ENCODE assay signal across 8 mouse cellular contexts in genomic region chr19:46598187-46598586, GRCm38 (mm10). TPM values are rescaled to one million over a fixed set of nuclear protein-coding genes. Genes with fewer than 3 reads are reported as not detected.
A peak's percentile ranks its signal among the peaks of the same experiment; 100 is the strongest.
DNase-seq lines count a peak whose midpoint lies in the region; ATAC-seq and TF ChIP-seq lines count a peak whose summit lies in the region.

No protein-coding gene starts in this region.

- H3K9ac ChIP-seq in neural tube, embryonic 11.5 days (ENCODE audit: low read length) = no peak overlapping the region
- no peak overlapping the region; the same call in 1 of the 2 replicates for H3K9ac ChIP-seq in liver, embryonic 14.5 days (replicated peaks)

- 0 out of 2 replicates have a peak, but pooled peaks cover 4% of the 10 kb centered on the region for H3K4me1 ChIP-seq in neural tube, embryonic 11.5 days (ENCODE audit: control insufficient read depth, insufficient read depth, low read length)
- H3K4me1 ChIP-seq in liver, embryonic 14.5 days (replicated peaks; ENCODE audit: control insufficient read depth in 2 of 2, insufficient read depth in 2 of 2, low read length in 1 of 2) = peaks cover 11 to 14% of the 10 kb centered on the region in 2 experiments

- DNase-seq in gastrocnemius, adult 2 months = no peak
- no peak for DNase-seq in gastrocnemius, adult 18-20 months (ENCODE audit: low spot score)
- no peak for DNase-seq in neural tube, embryonic 11.5 days (ENCODE audit: low spot score)
- DNase-seq in neural tube, embryonic 10.5 days (ENCODE audit: extremely low spot score, low spot score) = no peak
- no peak for DNase-seq in liver, embryonic 14.5 days (ENCODE audit: low read depth in 3 of 3, low spot score in 3 of 3)
- no peak for DNase-seq in urinary bladder, postnatal 4 days (ENCODE audit: low spot score in 2 of 2)
- no peak for DNase-seq in ovary, adult 18-20 months (ENCODE audit: low spot score)
- DNase-seq in kidney, adult 11 months = no peak

- intact Hi-C loops in gastrocnemius, adult 2 months (cut with DNase I) = no loop called here

- no peak for TF ChIP-seq EP300 in liver, embryonic 14.5 days (IDR thresholded peaks at IDR 0.05; ENCODE audit: low read depth)

- ATAC-seq in neural tube, embryonic 11.5 days (ENCODE audit: insufficient read depth, low FRiP score, low TSS enrichment) = no peak
- no peak for ATAC-seq in liver, embryonic 14.5 days (ENCODE audit: insufficient read depth)

- no peak for TF ChIP-seq CTCF in gastrocnemius, adult 2 months (IDR thresholded peaks at IDR 0.05)
- no peak for TF ChIP-seq CTCF in liver, embryonic 14.5 days (IDR thresholded peaks at IDR 0.05; ENCODE audit: low read depth)

- 84% methylated on average over 4 of the region's 4 CpGs for WGBS in neural tube, embryonic 11.5 days
- WGBS in liver, embryonic 14.5 days (ENCODE audit: insufficient replicate concordance) = 81% methylated on average over 4 of the region's 4 CpGs

- H3K4me2 ChIP-seq in neural tube, embryonic 11.5 days (ENCODE audit: low read depth) = peak overlapping the region; percentile 21; the same call in 1 of the 2 replicates
- H3K4me2 ChIP-seq in liver, embryonic 14.5 days (ENCODE audit: low read depth) = peak overlapping the region; percentile 87

- peak overlapping the region; percentile 88 for H3K27ac ChIP-seq in gastrocnemius, adult 2 months
- no peak overlapping the region for H3K27ac ChIP-seq in neural tube, embryonic 11.5 days (ENCODE audit: low read depth, low read length)
- H3K27ac ChIP-seq in liver, embryonic 14.5 days = no peak overlapping the region

- no peaks in the 10 kb centered on the region for H3K36me3 ChIP-seq in neural tube, embryonic 11.5 days (ENCODE audit: control insufficient read depth, insufficient read depth, low read length)
- H3K36me3 ChIP-seq in liver, embryonic 14.5 days (replicated peaks; ENCODE audit: control insufficient read depth, insufficient read depth, low read depth) = no peaks in the 10 kb centered on the region

- H3K4me3 ChIP-seq in gastrocnemius, adult 2 months = peak overlapping the region; percentile 92
- no peak overlapping the region for H3K4me3 ChIP-seq in neural tube, embryonic 11.5 days (ENCODE audit: low read depth, low read length)
- peak overlapping the region in 1 of 2 experiments; percentile 88; a peak in 2 of 4 replicates for H3K4me3 ChIP-seq in liver, embryonic 14.5 days (ENCODE audit: insufficient read depth in 1 of 2, low read depth in 2 of 2, low read length in 2 of 2)

- H3K27me3 ChIP-seq in neural tube, embryonic 11.5 days (ENCODE audit: control insufficient read depth, insufficient read depth, low read length) = no peaks in the 10 kb centered on the region
- no peaks in the 10 kb centered on the region for H3K27me3 ChIP-seq in liver, embryonic 14.5 days (ENCODE audit: control insufficient read depth, insufficient read depth, low read length)

- no peaks in the 10 kb centered on the region for H3K9me3 ChIP-seq in neural tube, embryonic 11.5 days (ENCODE audit: control insufficient read depth, low read length)
- no peaks in the 10 kb centered on the region for H3K9me3 ChIP-seq in liver, embryonic 14.5 days (ENCODE audit: control insufficient read depth, low read length)

RNA-seq across cellular contexts. Expression of gene Wbp1l, which starts 0.7 kb away (rescaled TPM):
- 100 to 1,000 TPM in 1 of 2 experiments, 10 to 100 TPM in 1; 65.4 to 101 TPM for total RNA-seq in gastrocnemius, adult 2 months (2021)
- total RNA-seq in gastrocnemius, adult 18-20 months (2021) = 100 to 1,000 TPM in 1 of 2 experiments, 10 to 100 TPM in 1; 66.2 to 116 TPM
- 41.6 and 48.8 TPM in 2 replicates for polyA plus RNA-seq in neural tube, embryonic 11.5 days (2014; fragmentation: Nextera tagmentation; extraction: Ambion mirVana)
- polyA plus RNA-seq in liver, embryonic 14.5 days (2012; rRNA removed) = 10.6 and 10.7 TPM in 2 replicates
- polyA plus RNA-seq in liver, embryonic 14.5 days (2014; fragmentation: Nextera tagmentation; extraction: Ambion mirVana) = 9.8 and 11.8 TPM in 2 replicates

RNA-seq across cellular contexts. Expression of gene Sfxn2, which starts 25.0 kb away (rescaled TPM):
- 1 to 10 TPM; 3.2 to 3.7 TPM for total RNA-seq in gastrocnemius, adult 2 months (2021)
- total RNA-seq in gastrocnemius, adult 18-20 months (2021) = 1 to 10 TPM; 2.2 to 3.8 TPM
- 12.7 and 14.1 TPM in 2 replicates for polyA plus RNA-seq in neural tube, embryonic 11.5 days (2014; fragmentation: Nextera tagmentation; extraction: Ambion mirVana)
- 5.8 and 7.4 TPM in 2 replicates for polyA plus RNA-seq in liver, embryonic 14.5 days (2012; rRNA removed)
- polyA plus RNA-seq in liver, embryonic 14.5 days (2014; fragmentation: Nextera tagmentation; extraction: Ambion mirVana) = 15.0 and 15.9 TPM in 2 replicates

RNA-seq across cellular contexts. Expression of gene Arl3, which starts 25.2 kb away (rescaled TPM):
- total RNA-seq in gastrocnemius, adult 2 months (2021) = 10 to 100 TPM; 64.0 to 67.7 TPM
- 10 to 100 TPM; 79.9 to 86.2 TPM for total RNA-seq in gastrocnemius, adult 18-20 months (2021)
- 123 and 131 TPM in 2 replicates for polyA plus RNA-seq in neural tube, embryonic 11.5 days (2014; fragmentation: Nextera tagmentation; extraction: Ambion mirVana)
- 14.7 and 27.6 TPM in 2 replicates for polyA plus RNA-seq in liver, embryonic 14.5 days (2012; rRNA removed)
- 17.1 and 17.6 TPM in 2 replicates for polyA plus RNA-seq in liver, embryonic 14.5 days (2014; fragmentation: Nextera tagmentation; extraction: Ambion mirVana)
